Mouse (Mus musculus) leukemia stem cell, adult 10-12 weeks (primary cell): Measurements from ENCODE around the gene Mob4. TPM values are rescaled to one million over a fixed set of nuclear protein-coding genes. Genes with fewer than 3 reads are reported as not detected.

Source experiments
- polyA plus RNA-seq: library from polyadenylated mRNA; stranded (reverse); fragments of >175 nt; gene quantifications from 2 replicates; pipeline ENCODE4 v1.2.3, GENCODE M21; 2012; ENCODE audit warnings: low replicate concordance

Gene Mob4
- polyA plus RNA-seq: 0.65 and 2.4 TPM in 2 replicates

DNA sequence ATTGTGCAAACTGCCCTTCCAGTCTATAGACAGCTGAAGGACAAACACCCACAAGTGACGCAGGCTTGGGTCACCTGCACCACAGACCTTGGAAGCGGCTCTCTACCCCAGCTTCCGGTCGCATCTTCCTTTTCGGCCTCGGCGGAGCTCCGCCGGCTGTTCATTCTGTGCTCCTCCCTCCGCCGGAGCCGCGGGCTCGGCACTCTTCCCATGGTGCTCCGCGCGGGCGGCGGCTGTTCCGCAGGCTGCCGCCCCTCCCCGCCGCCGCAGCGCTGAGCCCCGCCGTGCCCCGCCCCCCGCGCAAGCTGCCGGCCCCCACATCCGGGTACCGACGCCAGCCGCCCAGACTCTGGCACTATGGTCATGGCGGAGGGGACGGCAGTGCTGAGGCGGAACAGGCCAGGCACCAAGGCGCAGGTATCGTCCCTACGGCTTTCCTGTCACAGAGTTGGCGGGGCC, at the start of gene Mob4:
Gene Mob4 (plus strand): TSS at position 289 of the 459 bp plus-strand sequence.

DNA sequence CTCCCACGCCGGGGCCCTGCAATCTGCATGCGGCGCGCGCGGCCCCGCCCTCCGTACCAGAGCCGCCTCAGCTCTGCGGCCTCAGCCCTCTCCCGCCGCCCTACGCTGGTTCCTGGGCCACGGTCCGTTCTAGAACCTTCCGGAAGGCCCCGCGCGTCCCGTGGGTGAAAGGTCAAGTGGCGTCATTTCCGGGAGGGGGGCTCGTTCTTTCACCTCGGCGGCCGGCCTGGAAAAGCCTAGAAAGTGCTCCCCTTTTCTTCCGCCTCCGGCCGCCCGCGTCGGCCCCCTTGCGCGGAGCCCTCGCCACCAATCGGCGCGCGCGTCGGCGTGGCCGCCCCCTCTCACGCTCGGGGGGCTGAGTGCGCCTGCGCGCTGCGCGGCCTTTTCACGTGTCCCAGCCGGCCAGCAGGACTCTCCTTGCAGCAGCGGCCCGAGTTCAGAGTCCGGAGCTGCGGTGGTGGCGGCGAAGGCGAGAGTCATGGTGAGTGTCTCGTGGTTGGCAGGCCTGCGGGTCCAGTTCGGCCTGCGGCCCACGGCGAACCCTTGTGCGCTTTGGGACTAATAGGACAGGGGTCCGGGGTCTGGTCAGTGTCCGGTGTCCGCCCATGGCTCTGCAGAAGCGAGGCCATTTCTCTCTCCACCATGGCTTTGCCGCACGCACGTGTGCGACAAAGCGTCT, 43.0 kb upstream of the Mob4 start, which contains the start of the genes Hspe1 and Hspd1:
Gene Hspe1 (plus strand): TSS at position 201 of the 679 bp plus-strand sequence.
Gene Hspd1 (minus strand): TSS at position 312 of the 679 bp plus-strand sequence.

Other genes starting within 250 kb of the Mob4 start
- gene Ankrd44, start 204.8 kb upstream of the Mob4 start, polyA plus RNA-seq: 1.6 and 2.1 TPM in 2 replicates
- gene Sf3b1, start 103.8 kb upstream of the Mob4 start, polyA plus RNA-seq: 9.7 and 17.3 TPM in 2 replicates
- gene Coq10b, start 78.5 kb upstream of the Mob4 start, polyA plus RNA-seq: 3.2 and 5.0 TPM in 2 replicates
- 94.3 and 171 TPM in 2 replicates for gene Hspe1, start 43.1 kb upstream of the Mob4 start, polyA plus RNA-seq
- gene Hspd1, start 43.0 kb upstream of the Mob4 start, polyA plus RNA-seq: 23.9 and 59.7 TPM in 2 replicates
- gene Rftn2, start 95.6 kb downstream of the Mob4 start, polyA plus RNA-seq: 0.24 and 0.28 TPM in 2 replicates
- gene Mars2, start 105.9 kb downstream of the Mob4 start, polyA plus RNA-seq: 5.0 and 7.0 TPM in 2 replicates
- gene Boll, start 232.2 kb downstream of the Mob4 start, polyA plus RNA-seq: 0.81 TPM in 1 of 2 replicates, not detected in the other